8 mouse cellular contexts compared by ENCODE assay signal in genomic region chr17:84566773-84567555, GRCm38 (mm10). TPM values are rescaled to one million over a fixed set of nuclear protein-coding genes. Genes with fewer than 3 reads are reported as not detected.
DNase-seq lines count a peak whose midpoint lies in the region; ATAC-seq and TF ChIP-seq lines count a peak whose summit lies in the region.

No protein-coding gene starts in this region.

- H3K4me1 ChIP-seq in lung, embryonic 16.5 days (replicated peaks; ENCODE audit: control insufficient read depth, insufficient read depth, low read length) = no peaks in the 10 kb centered on the region
- H3K4me1 ChIP-seq in lung, adult 2 months (ENCODE audit: control insufficient read depth, insufficient read depth, low read length) = no peaks in the 10 kb centered on the region
- H3K4me1 ChIP-seq in embryonic facial prominence, embryonic 15.5 days = peaks cover 15% of the 10 kb centered on the region
- H3K4me1 ChIP-seq in limb, embryonic 12.5 days (replicated peaks) = no peaks in the 10 kb centered on the region

- H3K36me3 ChIP-seq in lung, embryonic 16.5 days (ENCODE audit: control insufficient read depth, insufficient read depth, low read length) = peaks cover 14% of the 10 kb centered on the region
- H3K36me3 ChIP-seq in embryonic facial prominence, embryonic 15.5 days = peaks cover 11% of the 10 kb centered on the region; the same call in 1 of the 2 replicates
- H3K36me3 ChIP-seq in limb, embryonic 12.5 days = peaks cover 24% of the 10 kb centered on the region

- no peaks in the 10 kb centered on the region for H3K9me3 ChIP-seq in lung, embryonic 16.5 days (ENCODE audit: control insufficient read depth, low read length)
- no peaks in the 10 kb centered on the region for H3K9me3 ChIP-seq in embryonic facial prominence, embryonic 15.5 days (replicated peaks)
- no peaks in the 10 kb centered on the region for H3K9me3 ChIP-seq in limb, embryonic 12.5 days

- peak; percentile 23; the same call in 1 of the 2 replicates for ATAC-seq in lung, embryonic 16.5 days (ENCODE audit: low read depth)
- peak; percentile 86 for ATAC-seq in embryonic facial prominence, embryonic 15.5 days (ENCODE audit: insufficient number of reproducible peaks, low FRiP score, low TSS enrichment, low read depth)
- ATAC-seq in limb, embryonic 12.5 days (ENCODE audit: insufficient number of reproducible peaks, insufficient read depth, low FRiP score, low TSS enrichment, low read depth) = peak; percentile 52; the same call in 1 of the 2 replicates

- TF ChIP-seq CTCF in lung, adult 2 months (IDR thresholded peaks at IDR 0.05; ENCODE audit: insufficient read depth, low read length) = no peak

- no peak overlapping the region for H3K27ac ChIP-seq in lung, embryonic 16.5 days (ENCODE audit: low read length)
- peak overlapping the region; percentile 74 for H3K27ac ChIP-seq in embryonic facial prominence, embryonic 15.5 days (replicated peaks)
- H3K27ac ChIP-seq in limb, embryonic 12.5 days = peak overlapping the region; percentile 36

- H3K4me3 ChIP-seq in lung, embryonic 16.5 days (ENCODE audit: low read length) = no peak overlapping the region
- H3K4me3 ChIP-seq in lung, adult 2 months (replicated peaks; ENCODE audit: extremely low read depth, low read depth, low read length) = no peak overlapping the region
- H3K4me3 ChIP-seq in embryonic facial prominence, embryonic 15.5 days (replicated peaks) = no peak overlapping the region
- H3K4me3 ChIP-seq in limb, embryonic 12.5 days (replicated peaks) = no peak overlapping the region

- no peak overlapping the region for H3K4me2 ChIP-seq in lung, embryonic 16.5 days (ENCODE audit: low read depth, low read length)
- peak overlapping the region; percentile 27 for H3K4me2 ChIP-seq in embryonic facial prominence, embryonic 15.5 days (replicated peaks)
- H3K4me2 ChIP-seq in limb, embryonic 12.5 days = no peak overlapping the region

- DNase-seq in lung, adult 2 months = no peak
- DNase-seq in thymus, postnatal 25 days = peak; percentile 12
- no peak for DNase-seq in layer of hippocampus, adult 9-11 months
- no peak for DNase-seq in Muller cell, postnatal 12 days (ENCODE audit: inconsistent ontology term)
- no peak for DNase-seq in cerebellum, postnatal 10 days

- TF ChIP-seq POLR2A in lung, adult 2 months (IDR thresholded peaks at IDR 0.05; ENCODE audit: borderline replicate concordance, extremely low read depth, low read depth, low read length) = no peak

- 63% methylated on average over 27 of the region's 27 CpGs for WGBS in lung, embryonic 16.5 days
- 64% methylated on average over 27 of the region's 27 CpGs for WGBS in lung, adult 2 months
- 22% methylated on average over 27 of the region's 27 CpGs for WGBS in embryonic facial prominence, embryonic 15.5 days
- 62% methylated on average over 27 of the region's 27 CpGs for WGBS in limb, embryonic 12.5 days

- no peaks in the 10 kb centered on the region for H3K27me3 ChIP-seq in lung, embryonic 16.5 days (ENCODE audit: control insufficient read depth, insufficient read depth, low read depth, low read length)
- no peaks in the 10 kb centered on the region for H3K27me3 ChIP-seq in embryonic facial prominence, embryonic 15.5 days
- no peaks in the 10 kb centered on the region for H3K27me3 ChIP-seq in limb, embryonic 12.5 days

- H3K9ac ChIP-seq in lung, embryonic 16.5 days (ENCODE audit: low read length) = no peak overlapping the region
- no peak overlapping the region for H3K9ac ChIP-seq in embryonic facial prominence, embryonic 15.5 days
- no peak overlapping the region for H3K9ac ChIP-seq in limb, embryonic 12.5 days (replicated peaks)

RNA-seq across cellular contexts. Expression of gene Plekhh2, which starts 55.3 kb away (rescaled TPM):
- 10.2 and 10.5 TPM in 2 replicates for polyA plus RNA-seq in lung, embryonic 16.5 days (2015; fragmentation: Nextera tagmentation; extraction: Ambion mirVana)
- 8.0 and 12.1 TPM in 2 replicates for polyA plus RNA-seq in lung, adult 2 months (2012; rRNA removed)
- polyA plus RNA-seq in embryonic facial prominence, embryonic 15.5 days (2015; fragmentation: Nextera tagmentation; extraction: Ambion mirVana) = 8.9 and 9.5 TPM in 2 replicates
- polyA plus RNA-seq in limb, embryonic 12.5 days (2016; fragmentation: Nextera tagmentation; extraction: Ambion mirVana) = 6.7 and 7.0 TPM in 2 replicates

RNA-seq across cellular contexts. Expression of gene Dync2li1, which starts 59.3 kb away (rescaled TPM):
- 43.7 and 46.9 TPM in 2 replicates for polyA plus RNA-seq in lung, embryonic 16.5 days (2015; fragmentation: Nextera tagmentation; extraction: Ambion mirVana)
- 5.5 and 11.4 TPM in 2 replicates for polyA plus RNA-seq in lung, adult 2 months (2012; rRNA removed)
- polyA plus RNA-seq in embryonic facial prominence, embryonic 15.5 days (2015; fragmentation: Nextera tagmentation; extraction: Ambion mirVana) = 35.3 and 39.7 TPM in 2 replicates
- 41.5 and 42.1 TPM in 2 replicates for polyA plus RNA-seq in limb, embryonic 12.5 days (2016; fragmentation: Nextera tagmentation; extraction: Ambion mirVana)

Comparison
In these comparisons a context has a peak if more than half of its experiments do, and no peak if none do; other contexts are left out.
1. ATAC-seq: peak in every context shown above with its lines; median percentile 86 in embryonic facial prominence, embryonic 15.5 days; 52 in limb, embryonic 12.5 days; 23 in lung, embryonic 16.5 days.